Mouse (Mus musculus): ENCODE data around the gene Rrbp1.
A peak's percentile ranks its signal among the peaks of the same experiment; 100 is the strongest.

The Rrbp1 gene

DNA sequence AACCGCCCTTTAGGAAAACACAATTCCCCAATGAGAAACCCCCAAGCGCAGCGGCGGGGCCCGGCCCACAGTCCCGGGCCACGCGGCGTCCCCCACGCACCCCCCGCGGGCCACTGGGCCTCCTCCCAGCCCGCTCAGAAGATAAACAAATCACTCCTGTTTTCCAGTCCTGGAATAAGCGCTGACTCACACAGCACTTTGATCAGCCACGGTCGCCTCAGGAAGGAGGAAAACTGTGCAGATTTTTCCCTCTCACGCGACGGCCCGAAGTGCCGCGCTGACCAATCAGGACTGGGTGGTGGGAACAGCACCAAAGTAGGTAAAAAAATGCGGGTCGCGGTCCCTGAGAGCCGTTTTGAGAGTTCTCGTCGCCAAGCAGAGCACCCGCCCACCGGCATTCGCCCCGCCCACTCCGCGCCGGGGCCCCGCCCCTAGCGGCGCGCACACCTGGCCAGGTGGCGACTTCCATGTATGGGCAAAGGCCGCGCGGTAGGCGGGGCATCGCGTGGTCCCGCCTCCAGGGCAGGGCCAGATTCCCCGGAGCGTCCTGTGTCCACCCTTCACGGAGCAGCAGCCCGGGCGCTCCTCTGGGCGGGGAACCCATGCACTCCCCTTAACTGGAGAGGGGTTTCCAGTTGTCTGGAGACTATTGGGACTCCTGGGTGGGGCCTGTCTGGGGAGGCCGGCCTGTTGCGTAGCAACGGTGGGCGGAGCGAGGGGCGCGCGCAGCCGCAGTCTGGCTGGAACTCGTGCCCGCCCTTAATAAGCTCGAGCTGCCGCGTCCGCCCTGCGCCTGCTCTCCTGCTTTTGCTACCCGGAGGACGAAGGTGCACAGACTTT, 96.1 kb downstream of the Rrbp1 start, which contains the start of gene Dstn:
Gene Dstn (plus strand): TSS at position 561 of the 840 bp plus-strand sequence.
- peak; percentile 98 for DNase-seq

DNA sequence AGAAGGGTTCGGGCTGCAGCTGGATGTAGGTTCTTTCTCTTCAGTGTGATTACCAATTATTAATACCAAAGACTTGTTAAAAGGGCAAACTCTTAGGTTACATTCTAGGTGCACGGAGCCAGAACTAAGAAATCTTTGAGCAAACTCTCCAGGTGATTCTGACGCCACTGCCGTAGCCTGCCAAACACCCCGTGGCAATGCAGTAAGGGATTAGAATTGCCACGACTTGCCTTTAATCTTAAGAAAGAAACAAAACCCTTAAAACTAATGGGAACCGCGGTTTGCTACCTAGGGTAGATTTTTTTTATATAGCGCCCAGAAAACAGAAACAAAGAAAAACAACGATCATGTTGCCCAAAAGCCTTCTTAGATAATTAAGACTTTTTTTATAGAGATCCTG, 96.8 kb downstream of the Rrbp1 start:
- DNase-seq: peak; percentile 50

DNA sequence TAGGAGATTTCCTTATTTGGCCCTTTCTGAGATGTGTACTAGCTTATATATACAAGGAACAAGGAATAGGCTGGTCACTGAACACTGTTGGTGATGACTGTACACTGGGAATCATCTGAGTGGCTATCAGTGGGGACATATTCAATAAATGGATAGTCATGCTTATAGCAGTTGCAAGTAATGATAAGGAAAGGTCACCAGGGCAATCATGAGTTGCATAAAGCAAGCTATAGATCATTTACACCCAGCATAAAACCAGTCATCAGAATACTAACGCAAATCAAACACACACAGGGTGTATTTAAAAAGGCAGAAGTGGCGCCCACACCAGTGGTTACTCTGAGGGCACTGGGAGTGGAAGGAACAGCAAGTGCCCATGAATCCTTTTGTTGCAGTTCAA, 98.9 kb downstream of the Rrbp1 start:
- DNase-seq: no peak

- DNase-seq: no peak
Measured at GRCm38 (mm10) chr2:143909230-143909629, 101.8 kb downstream of the Rrbp1 start.

GRCm38 (mm10) chr2:143904896-143905295, 106.2 kb downstream of the Rrbp1 start:
- DNase-seq: no peak

GRCm38 (mm10) chr2:143903376-143904045, 107.6 kb downstream of the Rrbp1 start:
- no peak for DNase-seq

DNA sequence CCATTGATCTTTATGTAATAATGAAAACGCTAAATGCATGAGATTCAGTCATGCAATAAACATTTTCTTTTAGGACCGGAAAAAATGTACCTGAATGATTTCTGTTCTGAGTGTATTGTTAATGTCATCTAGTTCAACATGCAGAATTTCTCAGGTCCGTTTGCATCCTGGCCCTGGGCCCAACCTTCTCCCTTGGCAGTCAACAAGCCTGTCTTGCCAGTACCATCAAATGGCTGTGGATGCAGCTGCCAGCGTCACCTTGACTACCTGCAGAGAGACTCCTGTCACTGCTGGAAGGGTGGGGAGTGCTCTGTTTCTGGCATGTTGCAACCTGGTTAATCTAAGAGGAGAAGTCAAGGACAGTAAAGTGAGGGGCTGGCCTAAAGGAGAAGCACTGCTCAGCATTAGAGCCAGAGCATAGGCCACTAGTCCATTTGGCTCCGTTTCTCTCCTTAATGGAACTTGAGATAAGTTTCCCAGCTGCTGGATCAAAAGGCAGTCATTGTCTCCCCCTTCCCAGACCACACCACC, 110.2 kb downstream of the Rrbp1 start:
- DNase-seq: no peak

GRCm38 (mm10) chr2:143899470-143900220, 111.4 kb downstream of the Rrbp1 start:
- no peak for DNase-seq

All from cerebellum, adult 9-10 months (tissue).